Mouse (Mus musculus): Measurements from ENCODE around the gene Cfap299.

GRCm38 (mm10) chr5:98580811-98581210 lies 251.7 kb downstream of the Cfap299 start:
- TF ChIP-seq ZNF384 (IDR thresholded peaks at IDR 0.05; ENCODE audit: low read depth, low read length) (no peak), CTCF (conservative IDR thresholded peaks at IDR 0.05 in 1 of 2, IDR thresholded peaks at IDR 0.05 in 1 of 2; ENCODE audit: low read depth in 2 of 2, low read length in 2 of 2) (no peak)
